Mouse (Mus musculus): Measurements from ENCODE around the gene Fez2.

Fez2 gene

DNA sequence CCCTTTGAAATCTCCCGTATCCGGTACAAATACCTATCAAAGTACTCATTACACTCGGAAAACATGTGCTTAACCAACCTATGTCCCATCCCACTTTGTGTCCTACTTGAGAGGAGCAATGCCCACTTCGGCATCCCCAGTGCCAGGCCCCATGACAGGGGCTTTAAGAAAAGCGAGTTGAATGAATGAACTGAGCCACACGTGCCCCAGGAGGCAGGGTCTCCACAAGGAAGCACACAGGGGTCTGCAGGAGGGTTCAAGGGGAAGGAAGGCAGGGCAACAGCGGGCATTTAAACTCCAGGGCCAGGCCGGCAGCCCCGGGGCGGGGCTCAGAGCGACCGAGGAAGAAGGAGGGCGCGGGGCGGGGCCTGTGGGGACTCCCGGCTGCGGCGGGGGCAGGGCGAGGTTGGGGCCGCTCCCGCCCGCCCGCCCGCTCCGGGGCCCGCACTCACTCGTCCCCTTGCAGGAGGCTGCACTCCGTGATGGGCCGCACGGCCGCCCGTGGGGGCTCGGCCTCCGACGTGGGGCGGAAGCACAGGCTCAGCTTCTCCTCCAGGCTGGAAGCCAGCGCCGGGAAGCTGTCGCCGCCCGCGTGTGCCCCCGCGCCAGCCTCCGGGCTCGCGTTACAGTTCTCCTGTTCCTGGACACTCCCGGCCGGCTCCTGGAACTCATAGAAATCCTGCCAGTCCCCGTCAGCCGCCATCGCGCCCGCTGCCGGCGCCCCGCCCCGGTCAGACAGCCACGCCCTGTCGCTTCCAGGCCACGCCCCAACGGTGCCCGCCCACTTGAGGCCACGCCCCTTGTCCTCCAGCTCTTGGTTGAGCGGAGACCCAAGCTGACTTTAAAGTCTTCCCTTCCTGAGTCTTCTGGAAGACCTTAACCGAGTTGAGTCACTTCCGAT lies at the start of gene Fez2:
Gene Fez2, minus strand, starts transcription at position 772 of the 901 bp plus-strand sequence.
- peak; percentile 89 to 95 for DNase-seq

DNA sequence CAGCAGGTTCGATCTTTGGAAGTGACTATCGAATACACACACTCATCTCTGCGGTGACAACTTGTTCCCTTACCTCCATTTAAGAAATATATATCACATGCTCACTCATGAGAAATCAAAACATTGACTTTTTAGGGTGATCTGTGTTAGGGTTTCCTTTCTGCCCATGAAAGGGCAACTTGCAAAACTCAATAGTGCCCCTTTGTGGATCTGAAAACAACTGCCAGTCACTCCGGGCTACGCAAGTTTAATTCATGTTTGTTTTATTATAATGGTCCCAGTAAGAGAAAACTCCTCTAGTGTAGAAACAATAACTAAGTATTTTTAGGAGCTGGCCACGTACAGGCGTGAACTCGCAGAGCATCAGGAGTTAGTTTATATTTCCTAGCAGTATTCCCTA lies 47.5 kb upstream of the Fez2 start:
- no peak for DNase-seq

DNA sequence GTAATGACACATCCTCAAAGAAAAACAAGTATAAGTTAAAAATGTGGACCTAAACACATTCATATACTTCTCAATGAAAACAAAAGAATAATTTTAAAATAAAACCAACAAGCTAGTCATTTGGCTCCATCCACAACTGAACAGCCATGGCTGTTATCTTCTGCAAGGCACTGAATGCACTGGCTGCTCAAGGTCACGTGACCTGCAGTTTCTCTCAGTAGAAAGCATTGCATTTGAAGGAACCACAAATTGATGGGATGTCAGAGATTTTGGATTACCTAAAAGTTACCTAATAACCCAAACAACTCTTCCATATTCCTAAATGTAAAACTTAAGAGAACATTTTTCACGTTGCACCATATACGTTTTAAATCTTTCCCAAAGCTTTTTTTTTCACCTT lies 47.1 kb upstream of the Fez2 start:
- no peak for DNase-seq

DNA sequence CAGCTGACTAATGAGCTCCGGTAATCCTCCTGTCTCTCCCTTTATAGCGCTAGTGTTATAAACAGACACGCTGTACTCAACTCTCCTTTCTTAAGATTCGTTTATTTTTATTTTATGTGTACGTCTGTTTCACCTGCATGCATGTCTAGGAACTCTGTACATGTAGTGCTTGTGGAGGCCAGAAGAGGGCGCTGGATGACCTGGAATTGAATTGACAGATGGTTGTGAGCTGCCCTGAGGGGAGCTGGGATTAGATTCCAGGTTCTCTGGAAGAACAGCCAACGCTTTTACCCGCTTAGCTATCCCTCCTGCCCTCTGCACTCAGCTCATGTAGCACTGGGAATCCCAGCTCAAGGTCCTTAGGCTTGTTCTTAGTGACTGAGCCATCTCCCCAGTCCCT lies 42.2 kb upstream of the Fez2 start:
- no peak for DNase-seq

DNA sequence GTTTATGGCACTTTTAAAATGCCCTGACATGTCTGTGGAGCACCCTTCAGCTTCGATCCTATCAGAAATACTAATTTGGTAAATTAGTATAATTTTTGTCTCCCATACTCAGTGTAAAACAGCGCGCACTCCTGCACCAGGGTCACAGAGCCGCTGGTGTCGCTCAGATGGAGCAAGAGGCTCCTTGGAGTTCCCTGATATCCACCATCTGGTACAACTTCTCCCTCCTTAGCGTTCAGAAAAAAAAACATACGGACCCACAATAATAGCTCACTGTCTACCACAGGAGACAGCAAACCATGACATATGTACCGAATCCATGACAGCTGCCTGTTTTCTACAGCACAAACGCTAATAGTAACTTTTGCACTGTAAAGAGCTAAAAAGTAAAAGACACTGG lies 37.6 kb upstream of the Fez2 start:
- no peak for DNase-seq

DNA sequence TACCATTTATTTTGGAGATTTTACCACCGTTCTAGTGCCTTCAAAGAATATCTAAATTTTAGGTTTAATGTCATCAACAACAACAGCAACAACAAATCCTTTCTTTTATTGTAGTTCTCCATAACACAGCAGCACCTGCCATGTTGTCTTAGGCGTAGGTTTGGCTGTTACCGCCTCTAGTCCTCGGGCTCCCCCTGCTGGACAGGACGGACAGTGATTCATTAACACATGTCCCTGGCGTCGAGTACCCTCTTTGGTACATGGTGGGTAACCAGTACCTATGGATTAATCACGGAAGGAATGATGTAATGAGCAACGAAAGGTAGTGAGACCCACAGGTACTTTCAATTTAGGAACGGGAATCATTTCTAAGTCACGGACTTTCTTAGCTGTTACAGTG lies 37.2 kb upstream of the Fez2 start:
- DNase-seq = peak; percentile 81 to 87

DNA sequence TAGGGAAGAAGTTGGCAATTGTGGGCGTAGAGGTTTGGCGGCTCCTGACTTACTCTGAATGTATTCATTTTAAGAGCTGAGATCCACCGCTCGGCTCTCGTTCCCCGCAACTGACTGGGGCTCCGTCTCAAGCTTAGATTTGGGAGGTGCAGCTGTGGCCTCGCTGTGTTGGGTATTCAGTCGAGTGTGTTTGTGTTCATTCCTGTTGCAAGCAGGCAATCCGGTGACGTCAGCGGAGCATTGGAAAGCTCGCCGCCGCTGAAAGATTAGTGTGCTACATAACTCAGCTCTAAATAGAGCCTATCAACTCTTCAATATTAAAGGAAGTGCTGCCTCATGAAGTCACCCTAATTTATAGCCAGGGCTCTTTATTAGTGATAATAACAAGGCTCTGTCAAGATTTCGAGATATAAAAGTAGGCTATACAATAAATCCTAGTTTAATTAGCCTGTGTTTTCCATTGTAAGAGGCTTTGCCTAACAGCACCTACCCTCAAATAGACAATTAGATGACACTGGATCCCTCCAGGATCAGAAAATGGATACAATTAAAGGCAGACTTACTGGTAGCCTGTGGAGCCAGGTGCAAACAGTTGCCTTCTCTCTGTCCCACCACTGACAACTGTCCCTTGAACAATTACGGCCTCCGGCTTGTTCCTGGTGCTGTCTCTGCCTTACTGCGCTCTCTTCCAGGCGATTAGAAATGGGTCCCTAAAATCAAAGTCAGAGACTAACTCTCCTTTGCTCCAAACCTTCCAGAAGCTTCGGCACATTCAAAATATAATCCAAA lies 36.4 kb upstream of the Fez2 start:
- DNase-seq = no peak

DNA sequence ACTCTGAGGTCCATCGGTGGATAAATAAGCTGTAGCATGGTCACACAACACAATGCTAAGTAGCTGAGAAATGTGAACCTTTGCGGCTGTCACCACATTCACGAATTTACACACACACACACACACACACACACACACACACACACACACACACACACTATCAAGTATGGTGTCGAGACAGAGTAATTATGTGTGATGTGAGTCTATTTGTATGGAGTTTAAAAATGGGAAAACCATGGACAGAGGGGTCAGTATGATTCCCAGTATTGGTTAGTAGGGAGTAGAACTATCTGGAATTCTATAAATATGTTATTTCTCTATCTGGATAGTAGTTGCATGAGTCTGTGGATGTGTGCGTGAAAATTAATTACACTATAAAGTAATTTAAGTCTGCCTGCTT lies 35.6 kb upstream of the Fez2 start:
- DNase-seq = no peak

DNA sequence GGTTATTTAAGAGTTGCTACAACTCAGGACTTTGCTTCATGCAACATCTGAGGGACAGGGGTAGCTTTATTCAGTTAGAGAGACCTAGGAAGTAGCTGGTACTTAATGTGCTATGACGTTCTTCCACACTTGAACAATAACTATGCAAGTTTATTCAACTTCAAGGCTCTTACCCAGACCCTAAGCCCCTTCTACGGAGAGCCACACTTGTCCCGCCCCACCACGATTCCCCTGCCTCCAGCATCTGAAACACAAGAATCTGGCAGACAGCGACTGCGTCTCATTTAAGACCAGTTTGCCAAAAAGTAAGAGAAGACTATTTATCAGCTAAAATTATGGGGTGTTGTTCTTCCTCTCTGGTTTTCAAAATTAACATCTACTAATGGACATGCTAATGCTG lies 33.9 kb upstream of the Fez2 start:
- DNase-seq = no peak

DNA sequence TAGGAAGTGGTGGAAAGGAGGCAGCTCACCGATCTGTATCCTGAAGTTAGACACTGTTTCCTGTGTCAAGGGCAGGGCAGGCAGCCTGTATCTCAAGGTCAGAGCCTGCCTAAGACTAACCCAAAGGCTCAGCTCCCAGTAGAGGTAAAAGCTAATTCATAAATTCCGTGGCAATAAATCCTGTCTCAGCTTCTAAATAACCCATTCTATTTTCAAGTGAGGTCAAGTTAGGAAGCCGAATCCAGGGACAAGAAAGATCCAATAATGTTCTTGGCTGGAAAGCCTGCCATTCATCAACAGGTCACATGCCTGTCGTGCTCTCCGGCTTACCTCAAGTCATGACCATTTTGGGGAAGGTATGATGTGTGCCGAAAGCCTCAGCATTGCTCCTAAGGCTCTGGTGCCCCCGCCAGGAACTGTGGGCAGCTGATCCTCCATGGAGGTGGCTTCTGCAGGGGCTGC lies 33.4 kb upstream of the Fez2 start:
- DNase-seq = no peak

DNA sequence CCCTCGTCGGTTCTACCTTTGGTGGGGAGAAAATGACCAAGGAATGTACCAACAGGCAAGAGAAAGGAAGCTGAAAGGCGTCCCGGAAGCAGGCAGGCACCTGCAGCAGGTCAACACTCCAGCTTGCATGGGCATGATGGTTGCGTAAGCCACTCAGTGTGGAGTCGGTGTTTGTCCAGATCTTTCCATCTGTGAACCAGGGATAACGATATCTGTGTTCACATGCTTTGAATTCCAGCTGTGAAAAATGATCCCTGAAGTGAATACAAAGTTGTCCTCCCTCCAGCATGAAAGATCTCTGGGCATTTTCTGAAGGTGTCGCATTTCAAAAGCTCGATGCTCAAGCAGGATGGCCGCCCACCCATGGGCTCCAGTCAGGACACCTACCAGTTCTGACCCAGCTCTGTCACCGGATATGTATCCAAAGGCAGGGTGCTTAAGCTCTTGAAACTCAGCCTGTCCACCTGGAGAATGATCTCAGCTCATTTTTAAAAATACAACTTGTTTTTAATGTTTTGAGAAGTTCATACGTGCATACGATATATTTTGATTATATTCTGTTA lies 31.8 kb upstream of the Fez2 start:
- no peak for DNase-seq

DNA sequence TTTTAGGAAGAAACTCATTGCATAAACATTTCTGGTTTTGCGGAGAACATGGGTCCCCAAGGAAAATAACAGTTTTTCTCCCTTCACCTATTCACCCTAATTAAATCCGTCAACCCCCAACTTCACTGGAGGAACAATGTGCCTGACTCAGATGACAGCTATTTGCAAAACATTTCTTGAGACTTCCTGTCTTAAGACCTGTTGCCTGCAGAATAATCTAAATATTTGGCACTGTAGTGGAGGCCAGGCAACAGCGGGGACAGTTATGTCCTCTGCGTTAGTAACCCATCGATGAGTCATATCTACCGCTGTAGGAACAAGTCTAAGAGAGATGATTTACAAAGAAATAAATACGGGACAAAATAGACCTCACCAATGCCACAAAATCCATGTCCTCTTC lies 26.9 kb upstream of the Fez2 start:
- DNase-seq = no peak

DNA sequence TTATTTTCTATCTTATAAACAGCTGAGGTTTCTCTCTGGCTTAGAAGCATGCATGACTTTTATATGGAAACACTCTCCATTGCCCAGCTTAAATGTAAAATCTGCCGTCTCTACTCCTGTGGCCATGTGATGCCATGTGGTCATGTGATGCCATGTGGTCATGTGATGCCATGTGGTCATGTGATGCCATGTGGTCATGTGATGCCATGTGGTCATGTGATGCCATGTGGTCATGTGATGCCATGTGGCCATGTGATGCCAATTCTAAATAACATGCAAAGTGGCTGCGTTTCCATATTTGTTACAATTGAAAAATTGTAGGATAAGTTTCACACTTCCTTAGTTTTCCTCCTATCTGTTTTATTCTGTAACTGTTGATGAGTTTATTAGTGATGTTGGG lies 22.8 kb upstream of the Fez2 start:
- DNase-seq = no peak

DNA sequence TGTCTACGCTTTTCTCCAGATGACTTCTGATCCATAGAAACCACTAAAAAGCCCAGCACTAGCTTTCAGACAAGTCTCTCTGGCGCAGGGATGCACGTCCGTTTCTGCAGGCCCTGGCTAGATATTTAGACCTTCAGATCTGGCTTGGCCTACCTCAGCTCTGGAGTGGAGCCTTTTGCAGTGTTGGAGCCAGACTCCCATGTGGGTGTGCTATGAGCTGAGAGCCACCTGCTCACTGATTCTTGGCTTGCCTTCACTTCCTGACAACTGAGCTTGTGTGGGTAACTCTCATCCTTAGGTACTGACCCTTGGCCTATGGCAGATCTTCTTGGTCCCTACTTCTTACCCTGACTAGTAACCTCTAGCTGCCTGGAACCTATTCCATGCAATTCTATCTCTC lies 19.2 kb upstream of the Fez2 start:
- peak; percentile 59 to 69 for DNase-seq

DNA sequence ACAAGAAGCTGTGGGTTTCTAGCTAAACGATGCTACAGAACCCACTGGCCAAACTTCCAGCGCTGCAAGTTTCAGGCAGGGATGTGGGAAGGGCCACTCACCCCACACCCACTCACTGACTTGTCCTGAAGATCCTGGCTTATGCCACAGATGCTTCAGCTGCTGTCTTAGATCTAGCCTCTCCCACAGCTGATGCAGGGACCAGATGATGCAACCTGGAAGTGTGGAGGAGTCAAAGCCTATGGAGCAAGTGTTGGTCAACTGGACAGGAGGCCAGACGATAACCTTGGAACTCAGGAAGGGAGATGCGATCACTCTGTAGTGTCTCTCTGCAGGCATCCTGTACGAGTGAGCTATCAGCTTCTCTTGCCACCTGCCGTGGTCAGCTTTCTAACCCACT lies 17.7 kb upstream of the Fez2 start:
- no peak for DNase-seq

DNA sequence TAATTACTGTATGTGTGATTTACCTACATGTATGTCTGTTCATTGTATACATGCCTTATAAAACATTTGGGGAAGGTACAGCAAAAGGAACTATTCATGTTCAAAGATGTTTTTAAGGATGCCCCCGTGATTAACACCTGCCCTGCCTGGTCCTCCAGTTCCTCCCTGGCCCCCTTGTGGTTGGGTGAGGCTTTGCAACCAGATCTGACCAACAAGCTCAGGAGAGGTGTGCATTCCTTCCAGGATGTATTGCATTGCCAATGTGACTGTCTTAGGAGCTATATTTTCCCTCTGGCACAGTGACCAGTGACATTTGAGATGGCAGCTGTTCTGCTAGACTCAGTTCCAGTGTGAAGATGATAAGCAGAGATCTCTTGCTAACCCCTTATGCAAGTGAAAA lies 16.8 kb upstream of the Fez2 start:
- DNase-seq = peak; percentile 55 to 62

DNA sequence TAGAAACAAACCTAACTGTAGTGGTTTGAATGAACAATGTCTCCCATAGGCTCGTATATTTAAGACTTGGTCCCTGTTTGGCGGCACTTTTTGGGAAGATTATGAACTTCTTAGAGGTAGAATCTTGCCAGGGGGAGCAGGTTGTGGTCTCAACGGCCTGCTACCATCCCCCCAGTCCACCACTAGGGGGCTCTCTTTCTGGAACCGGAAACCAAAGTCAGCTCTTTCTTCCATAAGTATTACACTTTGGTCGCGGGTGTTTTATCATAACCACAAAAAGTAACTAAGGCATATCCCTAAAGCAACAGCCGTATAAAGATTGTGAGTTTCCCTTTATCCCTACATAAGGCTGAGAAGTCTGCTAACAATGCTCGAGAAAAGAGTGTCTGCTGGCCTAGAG lies 12.4 kb upstream of the Fez2 start:
- no peak for DNase-seq

DNA sequence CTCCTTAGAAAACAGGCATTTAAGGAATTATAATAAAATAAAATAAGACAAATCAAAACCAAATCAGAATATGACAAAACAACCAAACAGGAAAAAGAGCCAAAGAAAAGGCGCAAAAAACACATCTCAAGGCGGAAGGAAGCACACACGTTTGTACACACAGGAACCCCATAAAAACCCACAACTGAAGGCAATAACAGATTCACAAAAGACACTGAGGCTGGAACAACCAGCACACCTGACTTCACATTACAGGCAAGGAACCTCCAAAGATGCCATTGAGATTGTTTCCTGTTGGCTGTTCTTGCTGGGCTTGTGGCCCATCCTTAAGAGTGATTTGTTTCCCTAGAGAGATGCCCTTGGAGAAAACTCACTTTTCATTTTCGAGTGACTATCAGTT lies 11.1 kb upstream of the Fez2 start:
- no peak for DNase-seq

DNA sequence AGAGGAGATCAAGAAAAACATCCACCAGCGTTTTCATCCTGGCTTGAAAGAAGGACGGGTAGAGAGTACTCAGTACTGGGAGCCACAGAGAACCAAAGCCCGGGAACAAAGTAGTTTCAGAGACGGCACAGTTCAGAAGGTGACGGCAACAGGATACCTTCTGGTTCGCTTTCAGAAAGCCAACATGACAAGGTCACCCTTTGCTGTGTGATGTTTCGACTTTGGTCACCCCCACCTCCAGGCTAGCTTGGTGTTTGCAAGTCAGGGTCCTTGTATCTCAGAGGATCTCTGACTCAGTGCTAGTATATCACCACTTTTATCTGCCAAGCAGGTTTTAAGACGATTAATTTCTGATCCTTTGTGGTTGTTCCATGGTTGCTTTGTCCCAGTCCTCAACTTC lies 7.1 kb upstream of the Fez2 start:
- DNase-seq = no peak

DNA sequence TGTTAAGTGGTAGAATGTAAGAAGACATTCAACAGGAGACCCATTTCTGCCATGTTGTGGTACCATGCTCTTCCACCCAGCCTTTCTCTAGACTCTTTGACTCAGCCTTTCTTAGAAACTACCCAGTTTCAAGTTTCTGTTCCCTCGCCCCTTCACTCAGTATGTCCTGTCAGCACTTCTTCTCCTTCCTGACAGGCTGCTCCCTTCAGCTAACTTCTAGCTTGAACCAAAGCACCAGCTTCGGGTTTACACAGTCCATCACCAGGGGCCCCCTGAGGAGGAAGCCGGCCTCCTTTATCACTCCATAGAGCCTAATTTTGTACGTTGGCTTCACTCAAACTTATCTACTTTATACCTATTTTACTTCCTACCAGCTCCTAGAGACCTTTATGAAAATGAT lies 1.3 kb upstream of the Fez2 start:
- no peak for DNase-seq

DNA sequence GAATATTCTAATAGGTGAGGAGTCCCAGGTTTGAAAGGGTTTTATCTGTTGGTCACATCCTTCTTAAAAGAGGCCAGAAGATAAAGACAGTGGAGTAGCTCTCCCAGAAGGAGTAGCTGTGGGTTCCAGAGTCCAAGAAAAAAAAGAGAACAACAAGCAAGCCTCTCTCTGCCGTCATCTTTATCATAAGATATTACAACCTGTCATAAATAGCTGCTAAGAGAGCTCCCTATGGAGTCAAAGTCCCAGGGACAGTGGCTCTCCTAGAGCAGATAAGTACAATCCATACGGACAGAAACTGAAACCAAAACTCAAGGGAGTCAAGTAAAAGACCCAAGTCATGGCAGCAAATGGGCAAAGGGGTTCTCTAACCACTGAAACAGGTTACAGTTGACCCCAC lies 2.7 kb downstream of the Fez2 start:
- DNase-seq = no peak

DNA sequence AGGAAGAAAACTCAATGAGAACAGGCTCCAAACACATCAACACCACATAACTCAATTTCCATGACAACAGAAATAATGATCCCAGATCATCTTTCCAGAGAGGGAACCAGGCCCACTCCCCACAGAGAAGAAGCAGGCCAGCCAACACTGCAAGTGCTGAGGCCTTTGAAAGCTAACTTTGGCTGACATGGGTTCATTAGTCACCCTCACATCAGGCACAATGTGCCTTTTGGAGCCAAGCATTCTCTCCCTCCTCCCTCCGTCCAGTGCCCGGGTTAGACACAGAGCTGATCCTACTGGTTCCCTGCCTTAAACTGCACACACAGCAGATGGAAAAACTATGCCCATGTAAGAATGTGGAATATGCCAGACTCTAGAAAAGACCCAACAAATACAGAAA lies 8.1 kb downstream of the Fez2 start:
- DNase-seq = peak; percentile 33 to 48

DNA sequence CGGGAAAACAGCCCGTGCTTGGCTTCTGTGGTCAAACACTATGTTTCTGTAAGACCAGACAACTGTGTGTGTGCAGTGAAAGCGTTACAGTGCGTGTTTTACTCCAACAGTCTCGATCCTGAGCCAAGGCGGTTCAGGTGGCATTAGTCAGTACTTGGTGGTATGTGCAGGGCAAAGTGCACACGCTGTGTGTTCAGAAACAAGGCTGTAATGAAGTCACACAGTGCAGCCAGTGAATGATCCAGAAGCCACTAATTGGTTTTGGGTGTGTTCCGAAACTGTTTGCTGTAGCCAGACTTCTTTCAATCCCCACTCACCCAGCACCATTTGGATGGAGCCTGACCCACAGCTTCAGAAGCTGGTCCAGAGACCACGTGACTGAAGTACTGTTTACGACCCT lies 9.6 kb downstream of the Fez2 start:
- no peak for DNase-seq

DNA sequence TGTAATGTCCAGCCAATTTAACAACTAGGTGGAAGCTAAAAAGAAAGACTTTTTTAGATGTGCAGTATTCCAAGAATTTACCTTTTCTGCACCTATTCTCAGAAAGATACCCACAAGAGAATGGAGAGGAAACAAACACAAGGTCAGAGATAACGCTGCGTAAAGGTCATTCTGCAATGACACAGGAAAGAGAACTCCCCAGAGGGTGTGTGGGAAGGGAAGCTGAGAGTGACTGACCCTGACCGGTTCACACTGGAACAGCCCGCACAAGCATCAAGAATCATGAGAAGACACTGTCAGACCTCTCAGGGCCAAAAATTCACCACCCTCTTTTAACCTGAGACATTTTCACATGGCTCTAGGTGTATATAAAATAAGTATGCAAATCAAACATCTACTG lies 10.4 kb downstream of the Fez2 start:
- no peak for DNase-seq

All from cerebellum, adult 18-20 months (tissue).